Mouse (Mus musculus) lung, embryonic 14.5 days (tissue): Measurements from ENCODE around the gene Sct. TPM values are rescaled to one million over a fixed set of nuclear protein-coding genes. Genes with fewer than 3 reads are reported as not detected.

Experiments
- ATAC-seq: fragments of 200-750 bp; cut with Nextera tagmentation; 2 replicates; pipeline ENCODE4 v1.8.0; 2017; ENCODE audit warnings: mild to moderate bottlenecking, moderate TSS enrichment, moderate library complexity; ENCODE audit not compliant: insufficient read depth
- DNase-seq: peaks from one replicate; pipeline ENCODE4 v3.0.0-alpha.2; 2015
- H3K27ac ChIP-seq: fragments of 300-500 bp; sonication (generic); 2 replicates; pipeline ENCODE4 v1.5.1; 2014; ENCODE audit warnings: low read depth, mild to moderate bottlenecking, moderate library complexity
- H3K27me3 ChIP-seq: fragments of 300-500 bp; sonication (generic); 2 replicates; pipeline ENCODE4 v1.6.1; 2014; ENCODE audit warnings: low read length, control low read depth; ENCODE audit not compliant: insufficient read depth
- H3K36me3 ChIP-seq: fragments of 300-500 bp; sonication (generic); 2 replicates; pipeline ENCODE4 v1.6.1; 2014; ENCODE audit warnings: control low read depth; ENCODE audit not compliant: insufficient read depth
- H3K4me1 ChIP-seq: fragments of 300-500 bp; sonication (generic); 2 replicates; pipeline ENCODE4 v1.6.1; 2014; ENCODE audit warnings: antibody characterized with exemption, control low read depth; ENCODE audit not compliant: insufficient read depth
- H3K4me2 ChIP-seq: fragments of 300-500 bp; sonication (generic); 2 replicates; pipeline ENCODE4 v1.6.1; 2014; ENCODE audit warnings: mild to moderate bottlenecking
- H3K4me3 ChIP-seq: fragments of 300-500 bp; sonication (generic); 2 replicates; pipeline ENCODE4 v1.5.1; 2014; ENCODE audit warnings: low read depth, low read length
- H3K9ac ChIP-seq: fragments of 300-500 bp; sonication (generic); 2 replicates; pipeline ENCODE4 v1.6.1; 2014
- H3K9me3 ChIP-seq: fragments of 300-500 bp; sonication (generic); 2 replicates; pipeline ENCODE4 v1.6.1; 2016; ENCODE audit warnings: low read depth, low read length, control low read depth
- CTCF ChIP-seq: IDR thresholded peaks from 2 replicates; pipeline ENCODE4 v1.5.1; 2016; ENCODE audit warnings: antibody characterized with exemption, low read depth
- WGBS: fragments of 180-500 bp; shearing (Covaris S2); extraction: QIAGEN DNeasy Blood & Tissue Kit; methylation state at CpG from one replicate; pipeline ENCODE4 v1.1.7; 2014; 5-methylcytosine and 5-hydroxymethylcytosine counted together
- polyA plus RNA-seq: library from polyadenylated mRNA; unstranded; fragments of >200 nt; fragmentation: Nextera tagmentation; extraction: Ambion mirVana; gene quantifications from 2 replicates; pipeline ENCODE4 v1.2.1, GENCODE M21; 2014

Gene Sct
- 2.2 and 5.1 TPM in 2 replicates for polyA plus RNA-seq

GRCm38 (mm10) chr7:141278766-141279590, at the start of gene Sct:
TSS of gene Sct (minus strand) at chr7:141279133.
- WGBS = 2% methylated on average over 46 of the region's 46 CpGs

GRCm38 (mm10) chr7:141328373-141328990, 49.5 kb upstream of the Sct start:
- Histone ChIP-seq H3K4me2 (peak overlapping the region; percentile 100), H3K9me3 (no peaks in the 10 kb centered on the region), H3K9ac (peak overlapping the region; percentile 89), H3K36me3 (peaks cover 21% of the 10 kb centered on the region), H3K4me3 (peak overlapping the region; percentile 72), H3K27ac (peak overlapping the region; percentile 100), H3K27me3 (no peaks in the 10 kb centered on the region), H3K4me1 (peaks cover 23% of the 10 kb centered on the region)
- DNase-seq = peak; percentile 27
- TF ChIP-seq CTCF = no peak
- 11% methylated on average over 24 of the region's 24 CpGs for WGBS
- ATAC-seq = peak; percentile 15

More at GRCm38 (mm10) chr7:141278766-141279590, at the start of gene Sct:
- Histone ChIP-seq H3K27me3 (0 out of 2 replicates have a peak, but pooled peaks cover 6% of the 10 kb centered on the region), H3K4me3 (peak within 1 kb of the TSS; percentile 44), H3K36me3 (no peaks in the 10 kb centered on the region), H3K4me1 (peaks cover 3% of the 10 kb centered on the region; the same call in 1 of the 2 replicates), H3K9ac (peak within 1 kb of the TSS; percentile 49), H3K27ac (no peak within 1 kb of the TSS), H3K4me2 (peak within 1 kb of the TSS; percentile 97), H3K9me3 (no peaks in the 10 kb centered on the region)
- TF ChIP-seq CTCF = peak; percentile 69
- ATAC-seq (peak; percentile 70), DNase-seq (peak; percentile 65)

- Histone ChIP-seq H3K27me3 (no peaks in the 10 kb centered on the region), H3K9ac (peak within 1 kb of the TSS; percentile 89), H3K27ac (peak within 1 kb of the TSS; percentile 100), H3K9me3 (no peaks in the 10 kb centered on the region), H3K4me1 (peaks cover 23% of the 10 kb centered on the region), H3K4me2 (peak within 1 kb of the TSS; percentile 100), H3K36me3 (peaks cover 21% of the 10 kb centered on the region), H3K4me3 (peak within 1 kb of the TSS; percentile 72)
- ATAC-seq = peak; percentile 96
- peak; percentile 100 for DNase-seq
- no peak for TF ChIP-seq CTCF
- under 1% methylated on average over 105 of the region's 105 CpGs for WGBS
These were observed 48.8 kb upstream of the Sct start, which contains the start of the genes Deaf1 and Tmem80 for GRCm38 (mm10) chr7:141327469-141328372. TSS of gene Deaf1 (minus strand) at chr7:141327690. TSS of gene Tmem80 (plus strand) at chr7:141327739.

GRCm38 (mm10) chr7:141326546-141327446, 47.9 kb upstream of the Sct start:
- DNase-seq (peak; percentile 21), ATAC-seq (peak; percentile 21)
- Histone ChIP-seq H3K4me2 (peak overlapping the region; percentile 100), H3K9me3 (no peaks in the 10 kb centered on the region), H3K4me3 (peak overlapping the region; percentile 72), H3K36me3 (peaks cover 26% of the 10 kb centered on the region), H3K27ac (peak overlapping the region; percentile 100), H3K27me3 (no peaks in the 10 kb centered on the region), H3K4me1 (peaks cover 23% of the 10 kb centered on the region), H3K9ac (peak overlapping the region; percentile 89)
- WGBS = 3% methylated on average over 35 of the region's 35 CpGs
- no peak for TF ChIP-seq CTCF

GRCm38 (mm10) chr7:141324686-141325085, 45.8 kb upstream of the Sct start:
- no peak for DNase-seq

GRCm38 (mm10) chr7:141319446-141319845, 40.5 kb upstream of the Sct start:
- H3K27ac ChIP-seq = no peak overlapping the region
- H3K4me3 ChIP-seq = no peak overlapping the region
- H3K4me2 ChIP-seq = no peak overlapping the region
- H3K9ac ChIP-seq = no peak overlapping the region
- no peaks in the 10 kb centered on the region for H3K9me3 ChIP-seq
- DNase-seq (no peak), ATAC-seq (no peak)
- TF ChIP-seq CTCF = no peak
- H3K36me3 ChIP-seq = peaks cover 97% of the 10 kb centered on the region
- H3K4me1 ChIP-seq = no peaks in the 10 kb centered on the region
- WGBS = 60% methylated on average over 2 of the region's 2 CpGs
- no peaks in the 10 kb centered on the region for H3K27me3 ChIP-seq

More at GRCm38 (mm10) chr7:141324686-141325085, 45.8 kb upstream of the Sct start:
- Histone ChIP-seq H3K27me3 (no peaks in the 10 kb centered on the region), H3K9ac (no peak overlapping the region; the same call in 1 of the 2 replicates), H3K4me2 (no peak overlapping the region), H3K9me3 (no peaks in the 10 kb centered on the region), H3K4me3 (no peak overlapping the region), H3K27ac (no peak overlapping the region), H3K4me1 (peaks cover 23% of the 10 kb centered on the region), H3K36me3 (peaks cover 46% of the 10 kb centered on the region)
- whole genome bisulfite sequencing = 85% methylated on average over 1 of the region's 1 CpGs
- no peak for TF ChIP-seq CTCF
- ATAC-seq = no peak
